Comparison of ENCODE assay signal across 14 mouse cellular contexts in the genomic region with DNA sequence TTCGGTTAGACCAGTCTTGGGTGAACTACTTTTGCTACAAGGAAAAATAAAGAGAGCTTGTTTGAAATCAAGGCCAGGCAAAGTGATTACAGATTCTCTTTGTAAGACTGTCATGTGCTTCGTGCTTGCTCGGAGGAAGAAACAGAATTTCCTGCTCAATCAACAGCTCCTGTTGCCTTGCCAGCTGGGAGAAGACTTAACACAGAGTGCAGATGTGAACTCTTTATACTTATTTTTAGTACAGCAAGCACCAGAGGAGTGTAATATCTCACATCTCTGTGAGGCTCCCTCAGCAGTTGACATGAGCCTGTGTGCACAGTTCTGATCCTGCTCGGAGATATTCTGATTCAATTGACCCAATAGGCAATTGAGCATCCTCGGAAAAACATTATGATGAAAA.
DNase-seq lines count a peak whose midpoint lies in the region.
"Had no signal": no experiment of that assay in that cellular context is flagged by ENCODE, and none has a peak within 500 bp of the region (broad histone marks: within the 10 kb centered on the region; RNA-seq: fewer than 3 reads in every experiment).

No protein-coding gene starts in this region.

- intact Hi-C loops in gastrocnemius, postnatal 14 days (cut with DNase I; ENCODE audit: low total_unique reads), result no loop called here

- peak; percentile 3 to 20 for DNase-seq in frontal cortex, postnatal 36 days (ENCODE audit: low spot score in 2 of 2)
- no peak for DNase-seq in frontal cortex, postnatal 10 days (ENCODE audit: low spot score in 2 of 2)
- peak; percentile 12 to 25 for DNase-seq in layer of hippocampus, adult 8-10 months (ENCODE audit: low spot score in 2 of 2)
- no peak for DNase-seq in layer of hippocampus, adult 9-10 months (ENCODE audit: low spot score)
- DNase-seq in right cerebral cortex, adult 18-20 months, result peak; percentile 9
- no peak for DNase-seq in right cerebral cortex, postnatal 14 days
- DNase-seq in telencephalon, adult 2 months (ENCODE audit: low read depth, low spot score), result peak; percentile 46
- no peak for DNase-seq in gastrocnemius, postnatal 14 days
- DNase-seq: cerebellum, adult 9-11 months; gastrocnemius, postnatal 10 days; kidney, postnatal 4 days; lung, postnatal 4 days; spleen, adult 18-20 months; thymus, adult 18-20 months had no signal

Comparison
In these comparisons a context has a peak if more than half of its experiments do, and no peak if none do; other contexts are left out.
1. DNase-seq: peak in frontal cortex, postnatal 36 days (2 of 2), layer of hippocampus, adult 8-10 months (2 of 2), right cerebral cortex, adult 18-20 months (single experiment) and telencephalon, adult 2 months (single experiment); none in frontal cortex, postnatal 10 days (0 of 2), layer of hippocampus, adult 9-10 months (single experiment), right cerebral cortex, postnatal 14 days (single experiment) and gastrocnemius, postnatal 14 days (single experiment).